Mouse (Mus musculus) midbrain, postnatal 0 days (tissue): ENCODE results near the gene Slc5a5. TPM values are rescaled to one million over a fixed set of nuclear protein-coding genes. Genes with fewer than 3 reads are reported as not detected.

Source experiments
- ATAC-seq: fragments of 200-750 bp; cut with Nextera tagmentation; 2 replicates; pipeline ENCODE4 v1.8.0; 2017; ENCODE audit warnings: moderate number of reproducible peaks, mild to moderate bottlenecking, moderate TSS enrichment, moderate library complexity; ENCODE audit not compliant: low FRiP score
- DNase-seq: peaks from one replicate; pipeline ENCODE4 v3.0.0-alpha.2; 2015; ENCODE audit warnings: low spot score
- H3K27ac ChIP-seq: fragments of 300-500 bp; sonication (generic); 2 replicates; pipeline ENCODE4 v1.5.1; 2014; ENCODE audit warnings: low read depth, mild to moderate bottlenecking, low read length, mixed read lengths
- H3K27me3 ChIP-seq: fragments of 300-500 bp; sonication (generic); 2 replicates; pipeline ENCODE4 v1.6.1; 2014; ENCODE audit warnings: low read length, control low read depth, mixed read lengths; ENCODE audit not compliant: insufficient read depth
- H3K36me3 ChIP-seq: fragments of 300-500 bp; sonication (generic); 2 replicates; pipeline ENCODE4 v1.6.1; 2014; ENCODE audit warnings: low read length, control low read depth, mixed read lengths; ENCODE audit not compliant: insufficient read depth
- H3K4me1 ChIP-seq: fragments of 300-500 bp; sonication (generic); 2 replicates; pipeline ENCODE4 v1.6.1; 2014; ENCODE audit warnings: mild to moderate bottlenecking, control low read depth, antibody characterized with exemption, low read length, mixed read lengths; ENCODE audit not compliant: insufficient read depth
- H3K4me2 ChIP-seq: fragments of 300-500 bp; sonication (generic); 2 replicates; pipeline ENCODE4 v1.6.1; 2014; ENCODE audit warnings: low read depth, mild to moderate bottlenecking, low read length, mixed read lengths; ENCODE audit not compliant: poor library complexity, severe bottlenecking
- H3K4me3 ChIP-seq: fragments of 300-500 bp; sonication (generic); 2 replicates; pipeline ENCODE4 v1.5.1; 2014; ENCODE audit warnings: low read depth, mild to moderate bottlenecking, low read length, moderate library complexity
- H3K9ac ChIP-seq: fragments of 300-500 bp; sonication (generic); replicated peaks from 2 replicates; pipeline ENCODE4 v1.6.1; 2014; ENCODE audit warnings: mild to moderate bottlenecking, low read length, moderate library complexity, mixed read lengths; ENCODE audit not compliant: poor library complexity, severe bottlenecking
- H3K9me3 ChIP-seq: fragments of 300-500 bp; sonication (generic); 2 replicates; pipeline ENCODE4 v1.6.1; 2016; ENCODE audit warnings: low read length, control low read depth
- CTCF ChIP-seq: IDR thresholded peaks from 2 replicates; pipeline ENCODE4 v1.5.1; 2016; ENCODE audit warnings: antibody characterized with exemption, mild to moderate bottlenecking
- WGBS: fragments of 180-500 bp; shearing (Covaris S2); extraction: QIAGEN DNeasy Blood & Tissue Kit; methylation state at CpG from one replicate; pipeline ENCODE4 v1.1.7; 2014; 5-methylcytosine and 5-hydroxymethylcytosine counted together
- polyA plus RNA-seq: library from polyadenylated mRNA; unstranded; fragments of >200 nt; fragmentation: Nextera tagmentation; extraction: Ambion mirVana; gene quantifications from 2 replicates; pipeline ENCODE4 v1.2.1, GENCODE M21; 2015
- total RNA-seq: library from RNA; depleted of rRNA; stranded (reverse); fragments of >200 nt; gene quantifications from 2 replicates; pipeline ENCODE4 v1.2.3, GENCODE M21; 2014

Gene Slc5a5
- total and polyA plus RNA-seq, 2 experiments from 2014 or later: 2.1 to 3.7 TPM

GRCm38 (mm10) chr8:70928778-70929322 lies 36.3 kb upstream of the Slc5a5 start:
- no peaks in the 10 kb centered on the region for H3K27me3 ChIP-seq
- no peak overlapping the region for H3K27ac ChIP-seq
- DNase-seq (no peak), ATAC-seq (no peak)
- no peak overlapping the region for H3K4me3 ChIP-seq
- 67% methylated on average over 5 of the region's 5 CpGs for WGBS
- H3K9ac ChIP-seq: no peak overlapping the region
- peaks cover 24% of the 10 kb centered on the region for H3K36me3 ChIP-seq
- no peaks in the 10 kb centered on the region for H3K4me1 ChIP-seq
- no peaks in the 10 kb centered on the region for H3K9me3 ChIP-seq
- no peak for TF ChIP-seq CTCF
- no peak overlapping the region for H3K4me2 ChIP-seq

DNA sequence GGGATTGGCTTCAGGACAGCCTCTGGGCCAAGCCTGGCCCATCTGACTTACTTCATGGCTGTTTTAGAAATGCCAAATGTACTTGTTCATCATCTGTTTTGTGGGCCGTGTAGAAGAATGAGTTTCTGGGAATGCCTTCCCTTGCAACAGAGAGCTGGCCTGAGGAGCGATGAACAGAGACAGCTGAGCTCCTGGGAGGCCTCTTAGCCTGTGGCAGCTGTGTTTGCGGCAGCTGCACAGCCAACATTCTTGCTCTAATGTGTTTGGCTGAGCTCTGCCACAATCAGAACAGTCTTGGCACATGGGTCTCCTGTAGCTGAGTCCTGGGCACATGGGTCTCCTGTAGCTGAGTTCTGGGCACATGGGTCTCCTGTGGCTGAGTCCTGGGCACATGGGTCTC lies 35.5 kb upstream of the Slc5a5 start:
- DNase-seq (peak; percentile 21), ATAC-seq (no peak)
- Histone ChIP-seq H3K4me3 (no peak overlapping the region), H3K27me3 (no peaks in the 10 kb centered on the region), H3K27ac (no peak overlapping the region), H3K9ac (no peak overlapping the region), H3K9me3 (no peaks in the 10 kb centered on the region), H3K36me3 (peaks cover 24% of the 10 kb centered on the region), H3K4me1 (no peaks in the 10 kb centered on the region), H3K4me2 (no peak overlapping the region)
- WGBS: 83% methylated on average over 3 of the region's 3 CpGs
- no peak for TF ChIP-seq CTCF

DNA sequence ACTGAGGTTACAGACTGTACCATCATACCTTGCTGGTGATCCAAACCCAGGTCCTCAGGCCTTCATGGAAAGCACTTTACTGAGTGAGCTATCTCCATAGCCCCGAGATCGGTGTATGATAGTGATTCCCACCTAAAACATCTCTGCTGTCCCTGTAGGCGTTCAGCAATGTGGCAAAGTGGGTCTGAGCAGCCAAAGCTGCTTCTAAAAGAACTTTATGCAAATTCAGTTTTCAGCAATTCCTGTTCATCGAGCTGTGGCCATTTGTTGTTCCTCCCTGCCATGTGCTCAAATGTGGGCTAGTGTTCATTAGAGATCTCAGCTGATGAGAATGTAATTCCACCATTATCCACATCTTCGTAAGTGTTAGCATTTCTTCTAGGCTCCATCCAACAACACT lies 33.8 kb upstream of the Slc5a5 start:
- WGBS: 92% methylated on average over 5 of the region's 5 CpGs
- TF ChIP-seq CTCF: no peak

GRCm38 (mm10) chr8:70925754-70926153 lies 33.2 kb upstream of the Slc5a5 start:
- DNase-seq (no peak), ATAC-seq (no peak)
- H3K27me3 ChIP-seq: no peaks in the 10 kb centered on the region
- TF ChIP-seq CTCF: no peak
- H3K4me2 ChIP-seq: no peak overlapping the region
- H3K4me3 ChIP-seq: no peak overlapping the region
- H3K9ac ChIP-seq: no peak overlapping the region
- no peak overlapping the region for H3K27ac ChIP-seq
- 96% methylated on average over 4 of the region's 4 CpGs for WGBS
- H3K4me1 ChIP-seq: no peaks in the 10 kb centered on the region
- no peaks in the 10 kb centered on the region for H3K9me3 ChIP-seq
- H3K36me3 ChIP-seq: peaks cover 12% of the 10 kb centered on the region

More for the DNA sequence above, 33.8 kb upstream of the Slc5a5 start:
- DNase-seq (no peak), ATAC-seq (no peak)
- Histone ChIP-seq H3K27ac (no peak overlapping the region), H3K36me3 (peaks cover 14% of the 10 kb centered on the region), H3K9me3 (no peaks in the 10 kb centered on the region), H3K27me3 (no peaks in the 10 kb centered on the region), H3K9ac (no peak overlapping the region), H3K4me2 (no peak overlapping the region), H3K4me1 (no peaks in the 10 kb centered on the region), H3K4me3 (no peak overlapping the region)

DNA sequence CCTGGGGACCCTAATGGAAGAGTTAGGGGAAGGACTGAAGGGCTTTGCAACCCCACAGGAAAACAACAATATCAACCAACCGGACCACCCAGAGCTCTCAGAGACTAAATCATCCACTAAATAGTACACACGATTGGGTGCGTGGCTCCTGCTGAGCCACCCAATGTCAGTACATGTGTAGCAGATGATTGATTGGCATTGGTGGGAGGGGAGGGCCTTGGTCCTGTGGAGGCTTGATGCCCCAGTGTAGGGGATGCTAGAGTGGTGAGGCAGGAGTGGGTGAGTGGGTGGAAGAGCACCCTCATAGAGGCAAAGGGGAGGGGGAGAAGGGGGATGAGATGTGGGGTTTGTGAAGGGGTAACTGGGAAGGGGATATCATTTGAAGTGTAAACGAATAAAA lies 31.6 kb upstream of the Slc5a5 start:
- DNase-seq (no peak), ATAC-seq (no peak)
- Histone ChIP-seq H3K4me1 (no peaks in the 10 kb centered on the region), H3K9me3 (no peaks in the 10 kb centered on the region), H3K27ac (no peak overlapping the region), H3K9ac (no peak overlapping the region), H3K27me3 (no peaks in the 10 kb centered on the region), H3K4me3 (no peak overlapping the region), H3K4me2 (no peak overlapping the region), H3K36me3 (peaks cover 9% of the 10 kb centered on the region)
- WGBS: 90% methylated on average over 4 of the region's 4 CpGs
- no peak for TF ChIP-seq CTCF

- Histone ChIP-seq H3K4me3 (no peak overlapping the region), H3K9ac (no peak overlapping the region), H3K9me3 (no peaks in the 10 kb centered on the region), H3K36me3 (peaks cover 40% of the 10 kb centered on the region), H3K27ac (no peak overlapping the region), H3K27me3 (no peaks in the 10 kb centered on the region), H3K4me2 (no peak overlapping the region), H3K4me1 (no peaks in the 10 kb centered on the region)
- peak; percentile 26; the same call in 1 of the 2 replicates for TF ChIP-seq CTCF
- DNase-seq (no peak), ATAC-seq (no peak)
- 88% methylated on average over 9 of the region's 9 CpGs for WGBS
These were observed 27.7 kb upstream of the Slc5a5 start for GRCm38 (mm10) chr8:70920049-70920922.
